9 mouse cellular contexts compared by ENCODE assay signal in genomic region chr7:49522411-49523114, GRCm38 (mm10).
DNase-seq lines count a peak whose midpoint lies in the region; ATAC-seq and TF ChIP-seq lines count a peak whose summit lies in the region.
"Had no signal": no experiment of that assay in that cellular context is flagged by ENCODE, and none has a peak within 500 bp of the region (broad histone marks: within the 10 kb centered on the region; RNA-seq: fewer than 3 reads in every experiment).

No protein-coding gene starts in this region.

- peak overlapping the region; percentile 62 for H3K4me2 ChIP-seq in intestine, postnatal 0 days (replicated peaks; ENCODE audit: low read depth)

- 8% methylated on average over 24 of the region's 24 CpGs for WGBS in intestine, postnatal 0 days
- 9% methylated on average over 24 of the region's 24 CpGs for WGBS in lung, adult 2 months
- WGBS in small intestine, adult 2 months = 15% methylated on average over 24 of the region's 24 CpGs

- no peak for TF ChIP-seq CTCF in intestine, postnatal 0 days (IDR thresholded peaks at IDR 0.05; ENCODE audit: low read depth)
- TF ChIP-seq CTCF in lung, adult 2 months (IDR thresholded peaks at IDR 0.05; ENCODE audit: insufficient read depth, low read length) = no peak
- TF ChIP-seq CTCF in small intestine, adult 2 months (IDR thresholded peaks at IDR 0.05; ENCODE audit: extremely low read depth, insufficient read length, insufficient replicate concordance, low read depth, low read length) = no peak

- TF ChIP-seq POLR2A in lung, adult 2 months (IDR thresholded peaks at IDR 0.05; ENCODE audit: borderline replicate concordance, extremely low read depth, low read depth, low read length) = no peak
- no peak for TF ChIP-seq POLR2A in small intestine, adult 2 months (IDR thresholded peaks at IDR 0.05; ENCODE audit: low read depth, low read length)

- no peaks in the 10 kb centered on the region for H3K9me3 ChIP-seq in erythroblast, embryonic 14.5 days (ENCODE audit: control insufficient read depth, low read length)
- H3K9me3 ChIP-seq in intestine, postnatal 0 days (ENCODE audit: control insufficient read depth) = no peaks in the 10 kb centered on the region

- H3K4me3 ChIP-seq in erythroblast, embryonic 14.5 days (replicated peaks) = peak overlapping the region; percentile 34
- peak overlapping the region; percentile 29 for H3K4me3 ChIP-seq in intestine, postnatal 0 days (ENCODE audit: low read depth, low read length)
- peak overlapping the region; percentile 48 for H3K4me3 ChIP-seq in lung, adult 2 months (replicated peaks; ENCODE audit: extremely low read depth, low read depth, low read length)
- H3K4me3 ChIP-seq in small intestine, adult 2 months (ENCODE audit: low read depth, low read length) = peak overlapping the region; percentile 18
- H3K4me3 ChIP-seq: megakaryocyte, embryonic 14.5 days had no signal

- ATAC-seq in erythroblast, adult 5-6 weeks (replicated peaks; ENCODE audit: low FRiP score, poor library complexity, severe bottlenecking) = no peak
- ATAC-seq in intestine, postnatal 0 days = no peak

- no peaks in the 10 kb centered on the region for H3K36me3 ChIP-seq in erythroblast, embryonic 14.5 days (ENCODE audit: control insufficient read depth)
- peaks cover 6% of the 10 kb centered on the region; the same call in 1 of the 2 replicates for H3K36me3 ChIP-seq in intestine, postnatal 0 days (ENCODE audit: control insufficient read depth, insufficient read depth)
- no peaks in the 10 kb centered on the region for H3K36me3 ChIP-seq in small intestine, adult 2 months (ENCODE audit: control insufficient read depth, insufficient read depth, low read length)

- H3K9ac ChIP-seq in intestine, postnatal 0 days (ENCODE audit: low read depth, low read length) = no peak overlapping the region

- H3K27me3 ChIP-seq in erythroblast, embryonic 14.5 days (ENCODE audit: control insufficient read depth) = peaks cover 15% of the 10 kb centered on the region
- no peaks in the 10 kb centered on the region for H3K27me3 ChIP-seq in intestine, postnatal 0 days (replicated peaks; ENCODE audit: control insufficient read depth, insufficient read depth, low read length)
- H3K27me3 ChIP-seq in small intestine, adult 2 months (ENCODE audit: control insufficient read depth, insufficient read depth, low read length) = no peaks in the 10 kb centered on the region

- no peaks in the 10 kb centered on the region for H3K4me1 ChIP-seq in erythroblast, embryonic 14.5 days (ENCODE audit: control insufficient read depth)
- peaks cover 12% of the 10 kb centered on the region for H3K4me1 ChIP-seq in intestine, postnatal 0 days (replicated peaks; ENCODE audit: control insufficient read depth, insufficient read depth, low read length)
- peaks cover 6% of the 10 kb centered on the region; the same call in 1 of the 2 replicates for H3K4me1 ChIP-seq in lung, adult 2 months (ENCODE audit: control insufficient read depth, insufficient read depth, low read length)
- peaks cover 10% of the 10 kb centered on the region; the same call in 1 of the 2 replicates for H3K4me1 ChIP-seq in small intestine, adult 2 months (ENCODE audit: control insufficient read depth, insufficient read depth, insufficient read length, low read length)
- H3K4me1 ChIP-seq: megakaryocyte, embryonic 14.5 days had no signal

- H3K27ac ChIP-seq in intestine, postnatal 0 days (ENCODE audit: low read depth, low read length) = no peak overlapping the region
- H3K27ac ChIP-seq in small intestine, adult 2 months (ENCODE audit: insufficient read depth, low read depth, low read length) = no peak overlapping the region

- peak; percentile 64 for DNase-seq in adrenal gland, postnatal 14 days
- DNase-seq in heart, adult 18-20 months = peak; percentile 47 to 65
- DNase-seq in lung, adult 2 months = peak; percentile 37
- no peak for DNase-seq in spleen, postnatal 36 days (ENCODE audit: low spot score in 2 of 2)

Comparison
In these comparisons a context has a peak if more than half of its experiments do, and no peak if none do; other contexts are left out.
1. DNase-seq: peak in adrenal gland, postnatal 14 days (single experiment), heart, adult 18-20 months (2 of 2) and lung, adult 2 months (single experiment); none in spleen, postnatal 36 days (0 of 2).
2. Peak in every context shown above with its lines, with median percentiles within 50 percentile points of each other: H3K4me3 ChIP-seq.